Mouse (Mus musculus) right cerebral cortex, postnatal 10 days (tissue): ENCODE measurements around the gene Clec16a.

Experiments
- DNase-seq, 2 experiments: peaks; one replicate each; pipeline ENCODE4 v3.0.0; 2021; ENCODE audit warnings: low spot score in 2 of 2

Clec16a gene

DNA sequence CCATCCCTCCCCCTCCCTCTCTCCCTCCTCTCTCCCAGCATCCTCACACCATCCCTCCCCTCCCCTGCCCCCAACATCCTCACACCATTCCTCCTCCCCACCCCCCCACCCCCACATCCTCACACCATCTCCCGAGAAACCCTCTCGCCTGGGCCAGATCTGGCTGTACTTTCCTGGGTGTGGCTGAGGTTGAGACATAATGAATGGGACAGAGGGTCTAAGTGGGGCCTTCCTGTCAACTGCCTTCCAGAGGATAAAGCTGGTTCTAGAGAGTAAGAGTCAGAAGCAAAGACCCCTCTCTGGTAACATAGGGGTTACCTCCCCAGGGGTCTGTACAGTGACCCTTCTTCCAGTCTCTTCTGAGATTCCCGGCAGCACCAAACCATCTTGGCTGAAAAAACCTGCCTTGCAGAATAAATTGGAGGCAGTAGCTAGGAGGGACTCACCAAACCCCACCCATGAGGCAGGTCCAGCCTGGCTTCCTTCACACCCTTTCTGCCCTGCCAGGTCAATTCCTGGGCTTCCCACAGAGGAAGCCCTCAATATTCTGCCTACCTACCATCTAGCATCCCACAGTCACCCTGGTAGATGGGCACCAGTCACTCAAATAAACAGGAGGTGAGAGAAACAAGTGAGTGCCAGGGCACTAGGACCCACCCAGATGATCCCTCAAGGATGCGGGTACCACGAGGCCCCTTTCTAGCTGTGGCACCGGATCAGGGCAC, 218.6 kb downstream of the Clec16a start:
- no peak for DNase-seq

DNA sequence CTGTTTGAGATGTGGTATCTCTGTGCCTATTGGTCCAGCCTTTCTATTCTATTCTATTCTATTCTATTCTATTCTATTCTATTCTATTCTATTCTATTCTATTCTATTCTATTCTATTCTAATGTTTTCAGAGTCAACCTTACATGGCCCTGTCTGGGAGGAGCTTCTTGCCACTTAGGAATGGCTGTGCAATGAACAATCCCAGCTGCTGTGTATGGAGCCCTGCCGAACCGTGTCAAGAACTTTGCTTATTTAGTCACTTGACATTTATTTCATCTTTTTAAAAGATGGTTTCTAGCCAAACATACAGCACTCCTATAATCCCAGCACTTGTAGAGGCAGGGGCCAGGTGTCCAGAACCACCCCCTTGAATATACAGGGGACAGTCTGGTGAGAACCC, 219.2 kb downstream of the Clec16a start:
- DNase-seq = no peak

DNA sequence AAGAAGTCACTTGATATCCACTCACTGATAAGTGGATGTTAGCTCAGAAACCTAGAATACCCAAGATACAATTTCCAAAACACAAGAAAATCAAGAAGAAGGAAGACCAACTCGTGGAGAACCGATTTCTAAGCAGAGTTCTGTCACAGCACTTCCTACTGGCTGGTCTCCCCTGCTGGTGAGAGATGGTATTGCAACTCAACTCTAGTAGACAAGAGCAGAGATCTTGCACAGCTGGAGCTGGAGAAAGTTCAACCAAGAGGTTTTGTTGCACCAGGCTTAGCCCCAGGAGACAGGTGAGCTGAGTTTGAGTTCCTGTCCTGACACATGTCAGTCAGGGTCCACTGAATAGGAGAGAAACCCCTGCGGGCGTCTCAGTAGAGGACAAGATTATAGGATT, 222.0 kb downstream of the Clec16a start:
- peak in 1 of 2 experiments; percentile 69 for DNase-seq

DNA sequence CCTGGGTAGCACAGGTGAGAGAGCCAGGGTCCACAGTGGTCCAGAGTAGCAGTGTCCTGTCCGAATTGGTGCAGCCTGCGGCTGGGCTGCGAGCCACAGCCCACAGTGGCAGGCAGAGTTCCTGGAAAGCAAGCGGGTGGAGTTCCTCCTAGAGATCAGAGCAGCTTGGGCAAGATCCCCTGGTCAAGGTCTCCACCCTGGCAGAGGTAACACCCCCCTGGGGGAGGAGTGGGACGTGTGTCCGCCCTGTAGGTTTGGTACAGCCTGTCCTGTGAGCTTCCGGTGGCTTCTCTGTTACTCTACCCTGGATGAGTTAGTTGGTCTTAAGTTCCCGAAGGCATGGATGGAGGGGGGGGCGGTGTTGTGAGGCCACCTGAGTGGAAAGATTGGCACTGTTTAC, 223.7 kb downstream of the Clec16a start:
- DNase-seq = no peak

DNA sequence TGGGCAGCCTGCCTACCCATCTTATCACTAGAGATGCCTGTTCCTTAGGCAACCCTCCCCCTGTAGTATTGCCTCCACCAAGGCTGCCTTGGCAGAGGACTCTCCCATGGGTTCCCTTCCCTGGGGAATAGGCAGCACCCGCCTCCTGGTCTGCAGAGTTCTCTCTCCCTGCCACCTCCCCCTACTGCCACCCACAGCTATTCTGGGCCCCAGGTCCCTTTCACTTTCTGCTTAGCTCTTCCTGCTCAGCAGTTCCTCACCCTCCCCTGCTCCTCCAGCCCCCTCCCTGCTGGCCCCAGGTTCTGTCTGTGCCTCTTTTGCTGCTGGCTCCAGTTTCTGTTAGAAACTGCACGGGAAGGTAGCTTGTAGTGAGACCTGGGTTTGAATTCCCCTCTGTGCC, 224.5 kb downstream of the Clec16a start:
- DNase-seq = no peak

DNA sequence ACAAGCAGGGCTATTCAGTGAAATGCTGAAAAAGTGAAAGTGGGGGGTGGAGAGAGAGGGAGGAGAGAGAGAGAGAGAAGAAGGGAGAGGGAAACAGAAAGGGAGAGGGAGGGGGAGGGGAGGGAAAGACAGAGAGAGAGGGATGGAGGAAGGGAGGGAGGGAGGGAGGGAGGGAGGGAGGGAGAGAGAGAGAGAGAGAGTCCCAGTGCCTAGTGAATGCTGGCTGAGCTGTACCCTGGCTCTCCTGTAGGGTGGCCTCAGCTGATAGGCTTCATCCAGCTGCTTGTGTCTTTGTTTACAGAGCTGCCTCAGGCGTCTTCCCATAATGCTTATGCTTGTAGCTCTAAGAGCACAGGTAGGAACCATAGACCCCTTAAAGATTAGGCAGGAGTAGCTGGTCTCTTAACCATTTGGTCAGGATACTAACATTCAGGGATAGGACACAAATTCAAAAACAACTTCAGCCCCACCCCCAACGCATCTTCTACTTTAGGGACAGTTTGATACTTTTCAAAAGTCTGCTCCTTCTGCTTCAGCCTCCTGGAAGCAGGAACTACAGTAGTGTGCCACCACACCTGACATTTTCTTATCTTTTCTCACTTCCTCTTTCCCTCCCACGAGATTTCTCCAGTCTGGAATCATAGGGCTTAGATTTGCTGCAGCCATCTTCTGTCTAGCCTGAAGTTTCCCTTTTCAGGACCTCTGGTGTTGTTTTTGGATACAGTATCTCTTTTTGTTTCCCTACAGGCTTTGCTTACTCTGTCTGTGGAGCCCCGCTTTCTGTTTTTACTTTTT, 225.6 kb downstream of the Clec16a start:
- no peak for DNase-seq

DNA sequence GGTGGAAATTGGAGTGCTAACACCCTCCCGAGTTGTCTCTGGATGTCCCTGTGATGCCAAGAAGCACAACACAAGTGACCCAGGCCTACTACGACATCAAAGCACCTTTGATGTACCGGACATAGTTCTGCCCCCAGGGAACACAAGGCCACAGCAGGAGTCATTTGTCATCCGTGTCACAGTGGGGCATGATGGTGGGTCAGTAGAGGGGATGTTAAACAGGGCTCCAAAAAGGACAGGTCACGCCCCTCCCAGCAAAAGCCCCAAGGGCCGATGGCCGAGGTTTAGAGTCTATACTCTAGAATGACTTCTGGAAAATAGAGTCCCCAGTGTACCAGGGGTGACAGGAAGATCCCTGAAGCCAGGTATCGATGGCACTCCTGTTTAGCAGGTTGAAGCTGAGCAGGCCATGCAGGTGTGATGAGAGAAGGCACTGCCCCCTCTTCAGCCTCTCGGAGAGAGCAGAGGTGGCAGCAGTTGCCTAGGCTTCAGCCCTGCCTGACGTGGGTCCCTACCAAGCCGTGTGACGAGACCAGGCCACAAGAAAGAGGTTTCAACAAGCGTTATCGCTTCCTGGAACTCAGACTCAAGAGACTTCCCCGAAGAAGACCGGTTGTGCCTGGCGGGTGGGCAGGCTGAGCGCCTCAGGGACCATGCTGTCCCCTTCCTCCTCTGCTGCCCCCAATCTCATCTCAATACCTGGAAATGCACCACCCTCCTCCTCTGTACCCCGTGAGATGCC, 226.8 kb downstream of the Clec16a start:
- DNase-seq = no peak

DNA sequence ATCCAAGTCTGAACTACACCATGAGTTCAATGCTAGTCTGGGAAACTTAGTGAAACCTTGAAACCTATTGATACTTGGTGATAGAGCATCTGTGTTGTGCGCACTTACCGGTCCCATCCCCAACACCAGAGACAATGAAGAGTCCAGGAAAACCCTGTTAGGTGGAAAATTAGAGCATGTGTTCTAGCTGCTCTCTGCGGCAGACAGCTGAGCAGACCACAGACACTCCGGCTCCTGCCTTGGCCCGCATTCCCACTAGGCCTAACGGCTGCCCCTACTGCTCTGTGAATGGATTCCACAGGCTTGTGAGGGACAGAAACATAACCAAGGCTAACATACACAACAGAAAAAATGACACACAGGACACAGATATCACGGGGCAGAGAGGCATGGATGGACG, 228.4 kb downstream of the Clec16a start:
- no peak for DNase-seq

DNA sequence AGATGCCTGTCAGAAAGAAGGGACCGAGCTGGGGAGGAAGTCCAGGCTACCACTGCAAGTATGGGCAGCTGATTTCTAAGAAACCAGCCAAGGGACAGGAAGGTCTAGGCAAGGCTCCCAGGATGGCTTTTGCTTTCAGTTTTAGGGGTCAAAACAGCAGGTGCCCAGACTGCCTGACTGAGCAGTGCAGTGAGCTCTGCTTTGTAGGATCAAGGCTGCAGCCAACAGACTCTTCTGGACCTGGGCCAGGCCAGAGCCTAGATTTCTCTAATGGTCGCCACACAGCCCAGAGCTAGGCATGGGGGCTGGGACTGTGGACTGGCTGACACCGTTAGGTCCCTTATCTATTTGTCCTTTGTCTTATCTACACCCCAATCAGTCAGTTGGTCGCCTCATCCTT, 229.6 kb downstream of the Clec16a start:
- no peak for DNase-seq

DNA sequence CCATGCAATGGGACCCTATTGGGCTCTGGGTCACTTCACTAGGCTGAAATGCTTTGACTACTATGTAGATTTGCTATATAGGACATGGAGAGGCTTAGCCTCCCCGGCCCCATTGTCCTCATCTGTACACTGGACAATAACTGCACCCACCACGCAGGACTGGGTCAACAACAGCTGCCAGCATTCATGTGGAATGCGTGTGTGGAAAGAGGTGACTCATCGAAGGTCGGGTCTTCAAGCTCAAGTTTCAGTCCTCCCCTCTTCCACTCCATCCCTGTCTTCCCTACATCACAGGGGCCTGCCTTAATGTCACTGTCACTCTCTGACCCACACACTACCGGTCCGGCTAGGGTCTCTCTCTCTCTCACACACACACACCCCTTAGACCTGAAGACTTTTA, 231.2 kb downstream of the Clec16a start:
- no peak for DNase-seq

DNA sequence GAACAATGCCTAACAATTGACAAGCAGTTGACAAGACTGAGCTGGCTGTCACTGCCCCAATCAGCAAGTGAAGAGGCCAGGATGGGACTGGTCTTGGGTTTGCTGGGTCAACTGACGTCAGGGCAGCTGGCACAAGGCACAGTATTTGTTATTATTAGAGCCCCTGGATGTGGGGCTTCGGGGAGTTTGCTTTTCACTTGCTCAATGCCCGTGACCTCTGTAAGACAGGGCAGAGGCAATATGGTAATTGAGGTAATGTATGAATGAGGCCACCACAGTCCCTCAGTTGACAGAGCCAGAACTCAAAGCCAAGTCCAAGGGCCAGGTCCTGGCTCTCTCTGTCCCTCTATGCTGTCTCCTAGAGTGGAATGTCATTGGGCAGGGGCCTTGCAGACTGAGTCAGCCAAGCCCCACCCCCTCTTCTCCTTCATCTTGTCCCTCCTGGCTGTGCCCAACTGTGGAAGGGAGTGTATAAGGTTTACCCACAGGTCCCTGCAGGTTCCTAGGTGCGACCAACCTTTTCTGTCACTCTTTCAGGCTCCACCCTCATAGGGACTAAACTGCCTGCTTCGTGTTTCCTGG, 232.5 kb downstream of the Clec16a start:
- no peak for DNase-seq

DNA sequence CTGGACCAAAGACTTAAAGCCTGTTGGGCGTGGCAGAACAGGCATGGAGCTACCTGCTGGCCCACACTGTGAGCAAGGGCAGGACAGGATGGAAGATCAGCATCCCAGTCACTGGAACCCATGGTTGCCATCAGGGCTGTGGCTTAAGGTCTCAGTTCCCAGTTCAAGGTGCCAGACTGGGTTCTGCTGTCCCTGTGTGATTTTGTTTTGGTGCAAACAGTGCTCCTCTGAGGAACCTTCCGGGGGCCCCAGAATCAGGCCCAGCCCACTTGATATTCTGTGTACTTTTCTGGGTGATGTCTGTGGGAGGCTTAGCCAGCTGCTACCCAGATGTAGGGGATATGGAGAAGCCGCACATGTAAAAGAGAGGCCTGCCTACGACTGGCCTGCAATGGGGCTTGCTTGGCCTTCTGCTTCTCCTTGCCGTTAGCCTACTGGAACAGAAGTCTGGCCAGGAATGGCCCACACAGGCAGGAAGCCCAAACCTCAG, 235.5 kb downstream of the Clec16a start:
- no peak for DNase-seq

DNA sequence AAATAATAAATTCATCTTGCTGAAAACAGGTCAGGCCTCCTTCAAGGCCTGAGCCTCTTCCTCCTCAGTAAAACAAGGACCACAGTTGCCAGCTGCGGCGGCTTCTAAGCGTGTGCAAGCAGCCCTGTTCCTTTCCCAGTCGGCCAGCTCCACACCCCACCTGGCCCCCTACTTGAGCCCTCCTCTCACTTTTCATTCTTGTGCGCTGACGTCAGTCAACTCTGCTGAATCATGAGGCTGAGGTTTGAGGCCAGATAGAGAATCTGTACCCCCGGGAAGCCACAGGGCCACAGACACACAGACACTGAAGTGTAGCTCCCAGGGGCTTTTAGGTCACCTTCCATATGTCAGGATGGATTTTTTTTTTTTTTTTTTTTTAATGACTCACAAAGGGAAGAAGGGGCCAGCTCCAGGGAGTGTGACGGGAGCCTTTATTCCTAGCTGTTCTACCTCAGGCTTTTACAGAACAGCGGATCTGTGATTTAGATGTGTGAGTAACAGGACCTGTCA, 236.8 kb downstream of the Clec16a start:
- no peak for DNase-seq

DNA sequence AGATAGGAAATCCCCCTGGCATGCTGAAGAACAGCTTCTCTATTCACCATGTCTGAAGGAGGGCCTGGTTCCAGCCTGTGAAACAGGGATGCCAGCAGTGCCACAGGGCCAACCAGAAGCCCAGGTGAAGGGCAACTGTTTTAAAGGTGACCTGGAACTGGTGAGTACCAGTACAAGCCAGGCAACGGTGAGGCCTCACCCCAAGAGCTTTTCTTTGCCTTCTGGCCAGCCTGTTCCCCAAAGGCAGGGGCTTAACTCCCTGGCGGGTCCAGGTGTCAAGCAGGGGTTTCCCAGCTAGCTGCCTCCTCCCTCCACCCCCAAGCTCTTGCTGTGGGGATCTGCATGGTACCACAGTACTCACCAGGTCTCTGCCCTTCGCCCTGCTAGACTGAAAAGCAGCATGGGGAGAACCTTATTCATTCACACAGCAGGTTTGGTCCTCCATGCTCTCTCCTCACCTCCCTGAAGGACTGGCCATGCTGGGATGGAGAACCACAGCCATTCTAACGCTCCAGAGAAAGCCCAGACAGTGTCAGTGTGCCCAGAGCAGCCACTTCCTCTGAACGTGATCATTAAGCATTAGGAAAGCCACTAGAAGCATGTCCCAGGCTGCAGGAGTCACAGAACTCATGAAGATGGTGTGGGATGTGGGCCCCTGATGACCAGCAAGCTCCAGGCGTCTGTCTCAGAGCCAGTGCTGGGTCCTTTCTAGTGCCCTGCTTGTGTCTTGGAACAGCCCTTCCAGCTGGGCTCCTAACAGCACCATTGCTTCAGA, 237.4 kb downstream of the Clec16a start:
- no peak for DNase-seq

DNA sequence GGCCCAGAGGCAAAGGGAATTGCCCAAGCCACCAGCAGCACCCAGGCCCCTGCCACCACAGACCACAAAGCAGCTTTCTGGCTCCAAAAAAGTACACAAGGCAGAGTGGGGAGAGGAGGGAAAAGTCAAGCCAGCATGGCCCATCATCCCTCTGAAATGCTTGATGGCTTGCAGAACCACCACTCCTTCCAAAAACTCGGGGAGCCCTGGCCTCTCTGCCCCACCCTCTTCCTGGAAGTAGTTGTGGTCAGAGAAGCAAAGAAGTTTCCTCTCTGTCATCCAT, 238.0 kb downstream of the Clec16a start:
- no peak for DNase-seq

DNA sequence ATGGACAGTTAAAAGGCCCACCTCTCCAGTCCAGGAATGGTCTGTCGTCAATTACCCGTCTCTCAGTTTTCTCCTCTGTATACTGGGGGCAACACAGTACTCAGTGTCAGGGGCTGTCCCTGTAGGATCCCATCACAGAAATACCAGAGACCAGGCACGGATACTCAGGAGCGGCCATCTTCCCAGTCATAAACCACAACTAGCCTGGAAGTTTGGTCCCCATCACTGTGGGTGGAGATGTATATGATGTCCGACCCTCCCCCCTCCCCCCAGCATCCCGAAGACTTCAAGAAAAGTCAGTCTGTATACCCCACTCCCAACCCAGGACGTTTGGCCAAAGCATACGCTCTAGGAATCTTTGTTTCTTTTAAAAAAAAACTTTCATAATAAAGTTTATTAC, 238.3 kb downstream of the Clec16a start:
- no peak for DNase-seq

DNA sequence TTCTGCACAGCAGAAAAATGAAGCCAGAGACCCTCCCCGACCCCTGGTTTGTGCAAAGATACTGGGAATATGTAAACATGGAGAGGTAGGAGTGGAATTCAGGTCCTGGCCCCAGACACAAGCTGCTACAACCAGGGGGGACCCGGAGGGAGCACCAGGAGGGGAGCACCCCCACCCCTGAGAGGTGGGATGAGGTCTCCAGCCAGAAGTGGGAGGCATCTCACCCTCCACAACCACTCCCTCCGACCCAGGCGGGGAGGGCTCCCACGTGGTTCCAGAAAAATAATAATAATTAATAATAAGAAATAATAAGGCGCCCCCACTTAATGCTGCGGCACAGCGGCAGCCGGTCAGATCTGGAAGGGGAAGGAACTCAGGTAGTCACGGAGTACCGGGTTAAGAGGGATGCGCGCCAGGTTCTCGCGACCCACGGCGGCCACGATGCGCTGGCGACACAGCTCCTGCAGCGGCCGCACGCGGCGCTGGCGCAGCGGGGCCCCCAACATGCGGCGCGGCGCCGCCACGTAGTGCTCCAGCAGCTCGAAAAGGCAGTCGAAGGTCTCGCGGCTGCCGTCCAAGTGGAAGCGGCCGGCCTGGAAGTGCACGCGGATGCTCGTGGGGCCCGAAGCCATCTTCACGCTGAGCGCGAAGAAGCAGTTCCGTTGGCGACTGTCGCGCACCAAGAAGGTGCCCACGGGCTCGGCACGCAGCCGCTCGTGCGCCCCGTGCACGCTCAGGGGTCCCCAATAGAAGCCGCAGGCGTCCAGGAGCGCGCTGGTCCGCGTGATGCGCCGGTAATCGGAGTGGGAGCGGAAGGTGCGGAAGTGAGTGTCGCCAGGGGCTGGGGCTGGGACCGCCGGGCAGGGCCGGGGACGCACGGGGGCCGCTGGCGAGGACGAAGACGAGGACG, 239.0 kb downstream of the Clec16a start:
- peak; percentile 54 to 55 for DNase-seq

DNA sequence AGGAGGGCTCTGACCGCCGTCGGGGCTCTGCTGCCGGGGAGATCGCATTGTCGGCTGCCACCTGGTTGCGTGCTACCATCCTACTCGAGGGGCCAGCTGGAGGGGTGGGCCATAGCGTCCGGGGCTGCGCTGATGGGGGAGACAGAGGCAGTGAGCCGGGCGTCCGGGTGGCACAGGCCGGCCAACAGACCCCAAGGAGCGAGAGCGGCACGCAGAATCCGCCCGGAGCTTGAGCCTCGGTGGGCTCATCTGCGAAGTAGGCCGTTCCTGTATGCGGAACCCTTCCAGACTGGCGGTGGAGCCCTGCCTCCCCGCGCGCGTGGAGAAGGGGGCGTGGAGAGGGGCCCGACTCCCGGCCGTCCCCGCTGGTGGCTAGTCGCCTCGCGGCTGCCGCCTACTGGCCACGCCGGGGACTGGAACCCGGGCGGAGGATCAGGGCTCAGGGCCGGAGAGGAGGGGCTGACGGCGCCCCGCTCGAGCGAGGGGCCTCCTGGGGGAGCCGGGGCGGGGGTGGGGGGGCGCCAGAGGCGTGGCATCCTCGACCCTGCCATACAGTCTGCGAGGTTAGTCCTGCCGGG, 239.7 kb downstream of the Clec16a start:
- DNase-seq = peak; percentile 89 to 93

DNA sequence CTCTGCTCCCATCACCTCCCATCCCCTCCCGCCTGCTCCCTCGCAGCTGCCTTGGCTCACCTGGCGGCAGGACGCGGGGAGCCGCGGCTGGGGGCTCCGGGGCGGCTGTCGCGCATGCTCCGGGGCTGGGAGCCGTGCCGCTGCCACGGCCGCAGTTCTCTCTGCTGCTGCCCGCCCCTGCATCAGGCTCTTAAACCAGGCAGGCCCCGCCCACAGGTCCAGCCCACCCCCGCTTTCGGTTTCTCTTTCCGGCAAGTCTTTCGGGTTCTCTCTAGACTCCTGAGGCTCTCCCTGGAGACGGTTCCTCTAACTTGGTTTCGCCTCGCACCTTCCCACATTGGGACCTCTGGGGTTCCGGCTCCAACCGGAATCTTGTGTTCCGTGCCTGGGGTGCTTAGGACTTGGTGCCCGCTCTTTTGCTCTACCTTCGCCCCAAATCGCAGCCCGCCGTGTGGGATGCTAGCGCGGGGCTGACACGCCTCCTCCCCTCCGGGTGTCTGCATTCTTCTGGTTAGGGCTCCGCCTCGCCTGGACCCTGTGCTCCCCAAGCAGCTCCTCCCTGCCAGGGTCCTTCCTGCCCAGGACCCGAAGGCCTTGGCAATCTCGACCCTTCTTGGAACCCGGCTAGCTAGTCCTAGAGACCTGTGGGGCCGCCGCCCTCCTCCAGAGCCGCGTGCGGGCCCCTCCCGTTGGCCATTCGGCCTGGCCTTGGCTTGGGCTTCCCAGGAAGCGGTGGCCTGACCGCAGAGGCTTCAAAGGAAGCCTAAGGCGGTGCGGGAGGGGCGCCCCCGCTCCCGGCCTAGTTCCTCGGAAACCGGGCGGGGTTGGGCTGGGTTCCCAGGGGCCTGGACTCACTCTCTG, 240.5 kb downstream of the Clec16a start, which contains the start of gene Socs1:
Socs1 (minus strand) TSS at position 166 of the 861 bp plus-strand sequence.
- DNase-seq = peak; percentile 89 to 90
